Mouse (Mus musculus) layer of hippocampus, adult 2 months (tissue): ENCODE measurements around the gene Hypk. TPM values are rescaled to one million over a fixed set of nuclear protein-coding genes. Genes with fewer than 3 reads are reported as not detected.
A peak's percentile ranks its signal among the peaks of the same experiment; 100 is the strongest.

Experiments used
- DNase-seq, 2 experiments: peaks; one replicate each; pipeline ENCODE4 v3.0.0; 2022; ENCODE audit warnings: low spot score in 2 of 2
- H3K27ac ChIP-seq: fragments of 200-600 bp; 2 replicates; pipeline ENCODE4 v1.8.1; 2022
- H3K4me3 ChIP-seq: fragments of 200-600 bp; 2 replicates; pipeline ENCODE4 v1.8.1; 2022; ENCODE audit warnings: mild to moderate bottlenecking
- CTCF ChIP-seq: fragments of 200-600 bp; conservative IDR thresholded peaks from 2 replicates; pipeline ENCODE4 v1.8.1; 2022; ENCODE audit warnings: antibody characterized with exemption, mild to moderate bottlenecking, moderate library complexity
- long read RNA-seq, 2 experiments: library from polyadenylated mRNA; stranded (forward); transcript quantifications; one replicate each; pipeline ENCODE4 v2.0.0; 2021; ENCODE audit warnings: borderline mapping rate in 2 of 2
- total RNA-seq, 2 experiments: library from RNA; stranded (reverse); gene quantifications; 2 replicates each; pipeline ENCODE4 v1.2.3; 2021

The Hypk gene
- total RNA-seq: 10 to 100 TPM; 17.6 to 18.2 TPM
- long read RNA-seq, experiment 1, transcript Hypk-204 (4 exons, 961 nt): major isoform, 67 of 89 reads
- long read RNA-seq, experiment 1, partial matches to known transcripts: 1 of 89 reads
- long read RNA-seq, experiment 1, other reads (novel, unspliced or antisense): 20 of 89 reads
- long read RNA-seq, experiment 2, transcript Hypk-204 (4 exons, 961 nt): major isoform, 87 of 105 reads
- long read RNA-seq, experiment 2, partial matches to known transcripts: 4 of 105 reads
- long read RNA-seq, experiment 2, other reads (novel, unspliced or antisense): 11 of 105 reads

DNA sequence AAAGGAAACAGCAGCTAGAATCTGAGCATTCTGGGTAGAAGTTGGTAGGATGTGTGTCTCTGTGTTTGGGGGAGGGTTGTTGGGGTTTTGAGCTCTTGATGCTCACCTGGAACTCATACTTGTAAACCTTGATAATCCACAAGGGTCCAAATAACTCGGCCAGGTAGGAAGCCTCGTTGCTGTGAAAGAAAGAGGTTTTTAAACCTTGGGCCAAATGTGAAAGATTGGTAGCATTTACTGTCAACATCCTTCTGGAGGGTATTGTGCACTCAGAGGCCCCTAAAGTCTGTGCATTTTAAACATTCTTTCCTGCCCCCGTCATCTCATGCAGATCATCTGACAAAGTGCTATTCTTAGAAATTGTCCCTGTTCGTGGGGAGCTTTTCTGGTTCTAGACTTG is at the start of gene Hypk:
Gene Hypk (plus strand): TSS at position 301 of the 400 bp plus-strand sequence.
- no peak for DNase-seq
- no peak for TF ChIP-seq CTCF
- Histone ChIP-seq H3K4me3 (no peak within 1 kb of the TSS), H3K27ac (no peak within 1 kb of the TSS; the same call in 1 of the 2 replicates)

DNA sequence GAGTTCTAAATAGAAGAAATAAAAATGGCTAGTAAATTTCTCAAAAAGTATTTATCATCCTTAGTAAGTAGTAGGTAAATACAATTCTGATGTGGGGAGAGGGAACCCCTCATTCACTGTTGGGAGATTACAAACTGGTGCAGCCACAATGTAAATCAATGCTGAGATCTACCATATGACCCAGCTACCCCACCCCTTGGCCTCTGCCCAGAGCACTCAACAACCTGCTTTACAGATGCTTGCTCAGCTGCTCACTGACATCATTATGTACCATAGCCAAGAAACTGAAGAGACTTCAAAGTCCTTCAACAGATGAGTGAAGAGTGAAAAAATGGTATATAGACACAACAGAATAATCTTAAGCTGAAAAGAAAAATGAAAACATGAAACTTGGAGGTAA is 49.8 kb upstream of the Hypk start:
- H3K4me3 ChIP-seq: no peak overlapping the region

GRCm38 (mm10) chr2:121408160-121408559 is 44.9 kb upstream of the Hypk start:
- peak; percentile 77 for TF ChIP-seq CTCF
- no peak overlapping the region for H3K4me3 ChIP-seq
- no peak overlapping the region for H3K27ac ChIP-seq
- no peak for DNase-seq

More for the DNA sequence above, 49.8 kb upstream of the Hypk start:
- H3K27ac ChIP-seq: no peak overlapping the region
- no peak for DNase-seq
- no peak for TF ChIP-seq CTCF

- no peak for TF ChIP-seq CTCF
- peak in 1 of 2 experiments; percentile 11 for DNase-seq
- peak overlapping the region; percentile 100 for H3K4me3 ChIP-seq
- peak overlapping the region; percentile 98 for H3K27ac ChIP-seq
Observed at GRCm38 (mm10) chr2:121412843-121413386, 40.2 kb upstream of the Hypk start.

DNA sequence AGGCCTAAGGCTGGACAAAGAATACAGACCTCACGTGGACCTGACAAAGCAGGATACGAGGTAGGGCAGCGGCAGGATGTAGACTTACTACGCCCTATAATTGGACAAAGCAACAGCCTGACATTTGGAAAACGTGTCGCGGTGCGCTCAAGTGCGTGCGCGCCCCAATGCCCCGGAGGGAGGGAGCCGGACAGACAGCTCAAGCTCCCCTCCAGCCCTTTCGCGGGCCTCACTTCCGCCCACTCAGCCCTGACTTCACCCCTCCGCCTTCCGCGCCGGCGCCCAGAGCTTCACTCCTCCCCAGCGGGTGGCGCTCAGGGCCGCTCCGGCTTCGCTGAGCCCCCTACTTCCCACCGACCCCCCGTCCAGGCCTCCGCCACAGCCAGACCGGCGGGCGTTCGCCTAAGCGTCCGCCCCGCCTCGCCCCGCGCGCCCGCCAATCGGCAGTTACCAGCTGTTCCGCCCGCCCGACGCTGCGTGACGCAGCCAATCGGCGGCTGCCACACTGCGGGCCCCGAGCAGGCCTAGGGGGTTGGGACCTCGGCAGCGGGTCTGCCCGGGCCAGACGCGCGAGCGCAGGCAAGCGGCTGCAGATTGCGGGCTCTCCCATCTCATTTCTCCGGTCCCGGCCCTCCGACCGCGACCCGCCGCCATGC is 39.6 kb upstream of the Hypk start, which contains the start of the genes Pdia3 and Catsper2:
Gene Pdia3 (plus strand): TSS at position 389 of the 656 bp plus-strand sequence.
Gene Catsper2 (minus strand): TSS at position 406 of the 656 bp plus-strand sequence.
- peak; percentile 95 to 96 for DNase-seq
- TF ChIP-seq CTCF: peak; percentile 56
- H3K4me3 ChIP-seq: peak within 1 kb of the TSS; percentile 100
- peak within 1 kb of the TSS; percentile 98 for H3K27ac ChIP-seq

DNA sequence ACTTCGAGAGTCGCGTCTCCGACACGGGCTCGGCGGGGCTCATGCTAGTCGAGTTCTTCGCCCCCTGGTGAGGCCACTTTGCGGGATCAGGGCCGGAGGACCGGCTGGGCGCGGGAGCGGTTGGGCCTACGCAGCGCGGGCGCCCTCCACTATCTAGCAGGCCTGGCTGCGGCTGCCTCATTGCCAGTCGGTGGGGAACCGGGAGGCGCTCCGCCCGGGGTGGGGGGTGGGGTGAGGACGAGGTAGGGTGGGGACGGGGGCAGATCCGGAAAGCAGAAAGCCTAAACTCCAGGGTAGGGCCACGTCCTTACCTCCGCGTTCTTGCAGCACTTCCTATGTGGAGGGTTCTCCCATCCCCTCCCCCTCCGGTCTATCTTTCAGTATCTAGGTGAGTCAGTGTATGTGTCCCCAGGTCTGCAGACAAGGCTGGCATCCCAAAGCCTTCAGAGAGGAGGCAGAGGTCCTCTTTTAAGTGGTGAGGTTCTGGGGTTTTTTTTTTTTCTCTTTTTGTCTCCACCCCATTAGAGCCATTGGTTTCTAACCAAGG is 38.9 kb upstream of the Hypk start:
- peak in 1 of 2 experiments; percentile 21 for DNase-seq
- H3K27ac ChIP-seq: peak overlapping the region; percentile 98
- no peak for TF ChIP-seq CTCF
- H3K4me3 ChIP-seq: peak overlapping the region; percentile 100

GRCm38 (mm10) chr2:121415103-121415502 is 38.0 kb upstream of the Hypk start:
- no peak for DNase-seq
- peak overlapping the region; percentile 15; the same call in 1 of the 2 replicates for H3K27ac ChIP-seq
- TF ChIP-seq CTCF: no peak

DNA sequence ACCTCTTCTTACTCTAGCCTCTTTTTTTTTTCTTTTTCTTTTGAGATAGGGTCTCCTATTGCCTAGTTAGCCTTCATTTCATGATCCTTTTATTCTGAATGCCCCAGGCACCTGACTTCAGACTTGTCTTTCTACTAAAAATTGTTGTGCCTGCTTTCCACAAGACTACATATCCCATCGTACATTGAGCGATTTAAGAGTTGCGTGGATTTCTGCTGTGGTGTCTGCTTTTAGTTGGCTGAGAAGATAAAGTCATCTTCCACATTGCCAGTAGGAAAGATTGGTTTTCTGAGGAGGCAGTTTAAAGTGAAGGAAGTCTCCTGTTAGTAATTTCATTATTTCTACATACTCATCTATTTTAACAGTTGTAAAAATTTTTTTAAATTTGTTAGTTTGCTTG is 37.5 kb upstream of the Hypk start:
- peak overlapping the region; percentile 100 for H3K4me3 ChIP-seq
- DNase-seq: no peak
- TF ChIP-seq CTCF: no peak
- peak overlapping the region; percentile 15; the same call in 1 of the 2 replicates for H3K27ac ChIP-seq

More at GRCm38 (mm10) chr2:121415103-121415502, 38.0 kb upstream of the Hypk start:
- peak overlapping the region; percentile 100 for H3K4me3 ChIP-seq

GRCm38 (mm10) chr2:121416356-121416755 is 36.7 kb upstream of the Hypk start:
- no peak for TF ChIP-seq CTCF
- H3K4me3 ChIP-seq: no peak overlapping the region; the same call in 1 of the 2 replicates

GRCm38 (mm10) chr2:121418476-121418875 is 34.6 kb upstream of the Hypk start:
- no peak for TF ChIP-seq CTCF
- Histone ChIP-seq H3K27ac (no peak overlapping the region), H3K4me3 (no peak overlapping the region)
- DNase-seq: no peak

More at GRCm38 (mm10) chr2:121416356-121416755, 36.7 kb upstream of the Hypk start:
- H3K27ac ChIP-seq: no peak overlapping the region
- DNase-seq: no peak

GRCm38 (mm10) chr2:121423166-121423565 is 29.9 kb upstream of the Hypk start:
- TF ChIP-seq CTCF: no peak
- DNase-seq: no peak
- Histone ChIP-seq H3K4me3 (no peak overlapping the region), H3K27ac (no peak overlapping the region)

DNA sequence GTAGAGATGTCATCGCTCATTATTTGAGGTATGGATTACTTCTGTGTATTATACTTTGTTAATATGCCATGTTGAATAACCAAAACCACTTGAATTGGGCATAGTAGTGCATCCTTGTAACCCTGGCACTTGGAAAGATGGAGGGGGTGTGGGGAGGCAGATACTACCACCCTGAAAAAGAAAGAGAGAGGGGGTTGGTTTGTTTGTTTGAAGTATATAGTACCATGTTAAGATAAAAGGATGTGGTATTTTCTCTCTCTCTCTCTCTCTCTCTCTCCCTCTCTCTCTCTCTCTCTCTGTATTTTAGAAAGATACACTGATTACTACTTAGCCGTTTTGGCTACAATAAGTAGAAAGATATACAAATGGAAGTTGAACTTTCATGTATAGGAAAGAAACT is 27.2 kb upstream of the Hypk start:
- DNase-seq: no peak

GRCm38 (mm10) chr2:121434854-121435253 is 18.2 kb upstream of the Hypk start:
- Histone ChIP-seq H3K27ac (no peak overlapping the region), H3K4me3 (no peak overlapping the region)
- DNase-seq: no peak
- peak; percentile 81 for TF ChIP-seq CTCF

More for the DNA sequence above, 27.2 kb upstream of the Hypk start:
- H3K4me3 ChIP-seq: no peak overlapping the region
- TF ChIP-seq CTCF: no peak
- H3K27ac ChIP-seq: no peak overlapping the region
